Mouse (Mus musculus) lung, adult 2 months (tissue): Measurements from ENCODE around the gene Alkbh7. TPM values are rescaled to one million over a fixed set of nuclear protein-coding genes. Genes with fewer than 3 reads are reported as not detected.

Source experiments
- DNase-seq: peaks from one replicate; pipeline ENCODE4 v3.0.0; 2022
- H3K4me1 ChIP-seq: fragments of 200-500 bp; 2 replicates; pipeline ENCODE4 v1.6.1; 2011; ENCODE audit warnings: low read length; ENCODE audit not compliant: control insufficient read depth, insufficient read depth
- H3K4me3 ChIP-seq: fragments of 200-500 bp; replicated peaks from 2 replicates; pipeline ENCODE3; 2011; ENCODE audit warnings: low read depth, mild to moderate bottlenecking, control low read depth, low read length; ENCODE audit errors: extremely low read depth
- CTCF ChIP-seq: fragments of 200-500 bp; IDR thresholded peaks from 2 replicates; pipeline ENCODE4 v1.5.1; 2011; ENCODE audit warnings: mild to moderate bottlenecking, low read length, control low read depth; ENCODE audit not compliant: insufficient read depth
- POLR2A ChIP-seq: fragments of 200-500 bp; IDR thresholded peaks from 2 replicates; pipeline ENCODE4 v1.6.1; 2011; ENCODE audit warnings: low read depth, mild to moderate bottlenecking, control low read depth, low read length, borderline replicate concordance; ENCODE audit errors: extremely low read depth
- WGBS: fragments of 180-500 bp; shearing (Covaris S2); methylation state at CpG from one replicate; pipeline ENCODE4 v1.1.7; 2018; 5-methylcytosine and 5-hydroxymethylcytosine counted together
- polyA plus RNA-seq: library from polyadenylated mRNA; depleted of rRNA; stranded (reverse); fragments of >200 nt; gene quantifications from 2 replicates; pipeline ENCODE4 v1.2.3, GENCODE M21; 2012; rRNA removed

The Alkbh7 gene
- polyA plus RNA-seq, result 24.1 and 26.0 TPM in 2 replicates

DNA sequence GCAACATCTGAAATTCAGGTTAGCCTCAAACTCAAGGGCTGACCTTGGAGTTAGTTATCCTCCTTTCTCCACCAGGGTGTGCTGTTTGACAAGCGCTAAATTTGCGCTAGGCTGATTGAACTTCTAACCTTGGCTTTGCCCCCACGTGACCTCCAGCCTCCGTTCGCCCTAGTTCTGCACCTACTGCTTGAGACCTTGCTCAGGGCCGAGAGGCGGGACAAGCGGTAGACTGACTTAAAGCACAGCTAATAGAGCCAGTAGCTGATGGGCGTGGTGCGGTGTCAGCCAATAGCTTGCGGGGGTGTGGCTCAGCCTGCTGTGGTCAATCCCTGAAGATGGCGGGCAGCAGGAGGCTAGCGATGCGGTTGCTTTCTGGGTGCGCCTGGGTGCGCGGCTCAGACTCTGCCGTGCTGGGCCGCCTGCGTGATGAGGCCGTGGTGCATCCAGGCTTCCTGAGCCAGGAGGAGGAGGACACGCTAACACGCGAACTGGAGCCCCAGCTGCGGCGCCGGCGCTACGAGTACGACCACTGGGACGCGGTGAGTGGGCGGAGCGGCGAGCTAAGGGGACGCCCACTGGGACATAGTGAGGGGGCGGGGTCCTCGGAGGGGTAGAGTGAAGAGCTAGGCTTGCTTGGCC, at the start of gene Alkbh7:
Gene Alkbh7, plus strand, starts transcription at position 311 of the 639 bp plus-strand sequence.
- under 1% methylated on average over 38 of the region's 38 CpGs for WGBS
- DNase-seq, result peak; percentile 94

DNA sequence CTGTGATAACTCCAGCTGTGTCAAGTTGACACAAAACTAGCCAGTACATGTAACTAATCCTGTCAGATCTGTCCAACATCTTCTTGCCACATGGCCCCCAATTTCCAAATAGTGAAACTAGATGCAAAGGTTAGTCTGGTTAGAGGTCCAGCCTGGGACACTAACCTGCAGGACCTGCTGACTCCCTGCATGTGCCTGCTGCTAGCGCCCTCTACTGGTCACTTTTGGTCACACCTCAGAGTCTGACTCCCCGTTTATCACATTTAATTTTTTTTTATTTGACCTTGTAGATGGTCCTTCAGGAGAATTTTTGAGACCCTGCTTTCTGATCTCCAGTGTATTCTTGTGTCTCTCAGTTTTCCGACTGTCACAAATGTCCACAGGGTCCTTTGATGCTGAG, 46.2 kb upstream of the Alkbh7 start:
- TF ChIP-seq POLR2A, result no peak
- peak; percentile 96 for TF ChIP-seq CTCF
- 14% methylated on average over 3 of the region's 3 CpGs for WGBS

More for the DNA sequence above, at the start of gene Alkbh7:
- H3K4me3 ChIP-seq, result peak within 1 kb of the TSS; percentile 95
- TF ChIP-seq CTCF, result peak; percentile 70
- peak; percentile 70; the same call in 1 of the 2 replicates for TF ChIP-seq POLR2A
- 0 out of 2 replicates have a peak, but pooled peaks cover 2% of the 10 kb centered on the region for H3K4me1 ChIP-seq

DNA sequence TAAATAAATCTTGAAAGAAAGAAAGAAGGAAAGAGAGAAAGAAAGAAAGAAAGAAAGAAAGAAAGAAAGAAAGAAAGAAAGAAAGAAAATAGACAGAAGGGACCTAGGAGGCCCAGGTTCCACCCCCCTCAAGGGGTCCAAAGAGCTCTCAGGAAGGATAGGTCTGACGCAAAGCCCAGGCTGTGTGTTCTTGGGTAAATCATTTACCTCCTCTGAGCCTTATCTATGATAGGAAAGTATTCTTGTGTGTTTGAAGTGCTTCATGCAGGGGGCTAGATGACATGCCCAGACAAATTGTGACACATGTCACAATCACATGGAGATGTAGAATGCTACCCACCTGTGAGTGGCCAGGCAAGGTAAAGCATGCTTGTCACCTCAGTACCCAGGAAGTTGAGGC, 44.5 kb upstream of the Alkbh7 start:
- H3K4me1 ChIP-seq, result no peaks in the 10 kb centered on the region
- TF ChIP-seq CTCF (no peak), POLR2A (no peak)
- no peak for DNase-seq
- H3K4me3 ChIP-seq, result no peak overlapping the region
- WGBS, result 68% methylated on average over 1 of the region's 1 CpGs

More for the DNA sequence above, 46.2 kb upstream of the Alkbh7 start:
- Histone ChIP-seq H3K4me1 (no peaks in the 10 kb centered on the region), H3K4me3 (no peak overlapping the region)
- DNase-seq, result peak; percentile 57

DNA sequence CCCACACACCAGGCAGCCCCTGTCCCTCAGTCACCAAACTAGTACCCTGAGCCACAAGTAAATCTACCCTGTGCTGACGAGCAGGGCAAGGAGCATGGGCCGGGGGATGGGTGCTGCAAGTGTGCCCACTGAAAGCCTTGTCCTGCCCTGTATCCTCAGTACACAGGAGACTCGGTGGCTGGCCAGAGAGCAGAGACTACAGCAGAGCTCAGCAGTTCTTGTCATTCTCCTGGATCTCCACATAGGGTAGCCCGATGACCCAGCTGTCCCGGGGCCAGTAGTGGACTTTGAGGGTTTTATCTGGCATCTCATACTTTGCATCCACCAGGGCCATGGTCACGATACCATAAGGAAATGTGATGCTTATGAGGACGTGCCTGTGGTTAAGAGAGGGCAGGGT, 42.3 kb upstream of the Alkbh7 start:
- H3K4me1 ChIP-seq, result no peaks in the 10 kb centered on the region
- no peak overlapping the region for H3K4me3 ChIP-seq
- WGBS, result 77% methylated on average over 7 of the region's 7 CpGs
- TF ChIP-seq CTCF (no peak), POLR2A (no peak)
- no peak for DNase-seq

DNA sequence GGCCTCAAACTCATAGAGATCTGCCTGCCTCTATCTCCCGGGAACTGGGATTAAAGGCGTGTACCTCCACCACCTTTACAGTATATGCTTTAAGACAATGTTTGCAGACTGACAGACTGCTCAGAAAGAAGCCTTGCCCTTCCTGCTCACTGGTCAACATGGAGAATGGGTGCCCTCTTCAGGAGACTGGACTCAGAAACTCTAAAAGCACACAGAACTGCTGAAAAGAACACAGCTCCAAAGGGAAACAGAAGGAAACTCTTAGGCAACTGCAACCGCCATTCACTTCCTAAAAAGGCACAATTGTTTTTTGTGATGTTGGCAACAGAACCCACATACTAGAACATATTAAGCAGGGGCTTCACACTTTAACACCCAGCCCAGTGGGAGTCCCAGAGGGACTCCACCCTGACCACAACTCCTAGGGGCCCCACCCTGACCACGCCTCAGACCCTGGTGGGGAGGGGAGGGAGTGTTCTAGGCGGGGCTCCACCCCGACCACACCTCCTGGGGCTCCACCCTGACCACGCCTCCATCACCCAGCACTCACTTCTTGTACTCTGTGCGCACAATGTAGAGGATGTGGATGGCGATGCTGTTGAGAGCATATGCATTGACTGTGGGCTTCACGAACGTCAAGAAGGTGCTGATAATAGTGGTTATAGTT, 39.2 kb upstream of the Alkbh7 start:
- TF ChIP-seq CTCF (no peak), POLR2A (no peak)
- Histone ChIP-seq H3K4me3 (no peak overlapping the region), H3K4me1 (no peaks in the 10 kb centered on the region)
- DNase-seq, result no peak
- WGBS, result 22% methylated on average over 11 of the region's 11 CpGs

DNA sequence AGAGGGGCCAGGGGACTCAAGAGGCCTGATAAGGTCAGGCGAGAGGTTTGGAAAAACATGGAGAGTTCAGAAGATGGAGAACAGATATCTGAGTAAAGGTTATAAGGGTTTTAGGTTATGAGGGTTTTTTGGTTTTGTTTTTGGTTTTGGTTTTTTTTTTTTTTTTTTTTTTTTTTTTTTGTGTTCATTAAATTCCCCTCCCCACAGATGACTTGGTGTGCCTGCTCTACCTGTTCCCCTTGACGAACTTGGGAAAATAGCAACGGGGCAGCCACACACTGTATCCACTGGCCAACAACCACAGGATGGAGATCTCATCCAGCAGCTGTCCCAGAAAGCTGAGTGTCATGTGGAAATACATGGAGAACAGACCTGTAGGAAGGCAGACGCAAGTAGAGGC, 38.5 kb upstream of the Alkbh7 start:
- no peak for TF ChIP-seq CTCF
- no peak for TF ChIP-seq POLR2A
- Histone ChIP-seq H3K4me3 (no peak overlapping the region), H3K4me1 (no peaks in the 10 kb centered on the region)
- WGBS, result 63% methylated on average over 4 of the region's 4 CpGs
- DNase-seq, result no peak

DNA sequence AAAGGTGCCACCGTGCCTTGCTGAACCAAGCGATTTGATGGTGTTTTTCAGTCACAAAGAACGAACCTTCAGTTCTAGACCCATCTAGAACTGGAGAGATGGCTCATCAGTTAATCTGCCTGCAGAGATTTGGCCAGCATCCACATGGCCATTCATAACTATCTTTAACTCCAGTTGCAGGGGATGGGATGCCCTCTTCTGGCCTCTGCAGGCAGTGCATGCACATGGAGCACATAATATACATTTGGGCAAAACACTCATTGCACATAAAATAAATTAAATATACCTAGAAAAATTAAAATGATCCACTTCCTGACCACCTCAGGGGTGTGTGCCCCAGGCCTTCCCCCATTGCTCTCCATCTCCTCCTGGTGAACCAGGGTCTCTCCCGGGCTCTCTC, 35.3 kb upstream of the Alkbh7 start:
- DNase-seq, result no peak
- 92% methylated on average over 4 of the region's 4 CpGs for WGBS
- no peaks in the 10 kb centered on the region for H3K4me1 ChIP-seq
- H3K4me3 ChIP-seq, result no peak overlapping the region
- TF ChIP-seq CTCF (no peak), POLR2A (no peak)

DNA sequence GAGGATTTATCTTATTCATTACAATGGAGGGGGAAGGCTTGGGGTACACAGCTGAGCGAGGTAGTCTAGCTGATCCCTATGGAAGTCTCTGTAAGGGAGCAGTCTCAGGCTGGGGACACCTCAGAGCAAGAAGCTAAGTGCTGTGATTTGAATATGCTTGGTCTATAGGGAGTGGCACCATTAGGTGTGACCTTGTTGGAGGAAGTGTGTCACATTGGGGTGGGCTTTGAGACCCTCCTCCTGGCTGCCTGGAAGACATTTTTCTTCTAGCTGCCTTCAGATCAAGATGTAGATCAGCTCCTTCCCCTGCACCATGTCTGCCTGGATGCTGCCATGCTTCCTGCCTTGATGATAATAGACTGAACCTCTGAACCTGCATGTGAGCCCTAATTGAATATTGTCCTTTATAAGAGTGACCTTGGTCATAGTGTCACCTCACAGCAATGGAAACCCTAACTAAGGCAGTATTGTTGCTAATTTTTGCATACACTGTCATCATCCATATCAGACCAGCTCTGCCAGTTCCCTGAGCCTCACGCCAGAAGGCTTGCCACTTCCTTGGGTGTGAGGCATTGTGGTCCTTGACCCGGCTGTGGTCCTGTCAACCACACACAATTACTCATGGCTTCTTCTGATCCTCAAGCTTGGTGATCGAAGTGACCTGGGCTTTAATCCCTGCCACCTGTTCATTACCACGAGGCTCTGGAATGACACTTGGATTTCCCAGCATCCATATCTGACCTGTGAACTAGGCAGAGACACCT, 34.3 kb upstream of the Alkbh7 start:
- no peak overlapping the region for H3K4me3 ChIP-seq
- H3K4me1 ChIP-seq, result no peaks in the 10 kb centered on the region
- whole genome bisulfite sequencing, result 74% methylated on average over 5 of the region's 5 CpGs
- no peak for DNase-seq
- TF ChIP-seq POLR2A (no peak), CTCF (no peak)

DNA sequence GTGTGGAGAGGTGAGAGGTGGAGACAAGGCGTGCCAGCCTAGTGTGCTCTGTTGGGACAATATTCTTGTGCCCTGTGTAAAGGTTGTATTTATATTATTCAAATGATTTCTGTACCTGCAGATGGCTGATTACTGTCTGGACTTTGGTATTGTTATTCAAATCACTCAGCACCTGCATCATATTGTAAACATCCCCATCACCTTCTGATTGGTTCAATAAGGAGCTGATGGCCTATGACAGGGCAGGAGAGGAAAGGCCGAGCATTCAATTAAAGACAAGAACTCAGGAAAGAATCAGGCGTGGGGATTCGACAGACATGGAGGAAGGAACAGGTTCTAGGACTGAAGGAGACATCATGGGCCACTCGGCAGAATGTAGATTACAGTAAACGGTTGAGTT, 33.5 kb upstream of the Alkbh7 start:
- DNase-seq, result no peak
- TF ChIP-seq CTCF (no peak), POLR2A (no peak)
- no peaks in the 10 kb centered on the region for H3K4me1 ChIP-seq
- H3K4me3 ChIP-seq, result no peak overlapping the region
- WGBS, result 69% methylated on average over 6 of the region's 6 CpGs

DNA sequence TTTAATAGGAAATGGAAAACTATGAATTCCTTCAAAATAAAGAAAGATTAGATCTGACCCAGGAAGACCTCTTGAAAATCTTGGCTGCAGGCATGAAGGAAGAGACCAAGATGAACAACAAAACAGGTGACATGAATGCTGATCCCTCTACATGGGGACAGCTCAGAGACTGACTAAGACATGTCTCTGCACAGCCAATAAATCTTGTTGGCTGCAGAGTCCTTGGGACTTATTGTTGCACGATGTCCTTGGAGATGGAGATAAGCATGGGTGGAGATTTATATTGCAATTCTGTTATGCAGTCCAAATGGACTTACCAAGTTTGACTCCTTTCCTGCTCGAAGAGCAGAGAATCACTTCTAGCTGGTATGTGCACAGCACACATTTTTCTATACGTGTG, 27.8 kb upstream of the Alkbh7 start:
- no peak for DNase-seq
- TF ChIP-seq POLR2A, result no peak
- Histone ChIP-seq H3K4me1 (no peaks in the 10 kb centered on the region), H3K4me3 (no peak overlapping the region)
- WGBS, result 42% methylated on average over 3 of the region's 3 CpGs
